Mouse (Mus musculus) cortical plate, adult 2 months (tissue): ENCODE measurements around the gene Ccnd3.

Experiments
- CTCF ChIP-seq: fragments of 200-500 bp; IDR thresholded peaks from 2 replicates; pipeline ENCODE4 v1.5.1; 2011; ENCODE audit warnings: mild to moderate bottlenecking, control low read depth, low read length; ENCODE audit not compliant: insufficient read depth; ENCODE audit errors: extremely low read depth
- POLR2A ChIP-seq: fragments of 200-500 bp; IDR thresholded peaks from 2 replicates; pipeline ENCODE4 v1.6.1; 2011; ENCODE audit warnings: mild to moderate bottlenecking, low read length, control low read depth; ENCODE audit not compliant: insufficient read depth; ENCODE audit errors: extremely low read depth

GRCm38 (mm10) chr17:47521551-47522258 is 16.9 kb downstream of the Ccnd3 start:
- TF ChIP-seq POLR2A, result no peak
- no peak for TF ChIP-seq CTCF
